Mouse (Mus musculus): ENCODE measurements around the gene Mrpl4.
"Not testable (repeated sequence)": the region's sequence is repeated elsewhere in the genome, so short reads cannot be mapped to it uniquely, and the experiment has no call there.

Mrpl4 gene

GRCm38 (mm10) chr9:20986952-20987686 is 15.4 kb upstream of the Mrpl4 start:
- DNase-seq (ENCODE audit: low spot score), result no peak

GRCm38 (mm10) chr9:20987953-20988352 is 14.6 kb upstream of the Mrpl4 start:
- no peak for DNase-seq (ENCODE audit: low spot score)

GRCm38 (mm10) chr9:20990861-20991260 is 11.7 kb upstream of the Mrpl4 start:
- DNase-seq (ENCODE audit: low spot score), result no peak

- no peak for DNase-seq (ENCODE audit: low spot score)
Observed at GRCm38 (mm10) chr9:20991587-20991986, 11.0 kb upstream of the Mrpl4 start.

- no peak for DNase-seq (ENCODE audit: low spot score)
Observed at GRCm38 (mm10) chr9:20993165-20993898, 9.2 kb upstream of the Mrpl4 start.

GRCm38 (mm10) chr9:20995069-20995468 is 7.5 kb upstream of the Mrpl4 start:
- no peak for DNase-seq (ENCODE audit: low spot score)

- DNase-seq (ENCODE audit: low spot score), result no peak
Observed at GRCm38 (mm10) chr9:20997065-20997464, 5.5 kb upstream of the Mrpl4 start.

GRCm38 (mm10) chr9:20998337-20998736 is 4.2 kb upstream of the Mrpl4 start:
- DNase-seq (ENCODE audit: low spot score), result not testable (repeated sequence)

GRCm38 (mm10) chr9:21000811-21001210 is 1.7 kb upstream of the Mrpl4 start:
- no peak for DNase-seq (ENCODE audit: low spot score)

- no peak for DNase-seq (ENCODE audit: low spot score)
Observed at GRCm38 (mm10) chr9:21001651-21002200, 812 bp upstream of the Mrpl4 start.

- DNase-seq (ENCODE audit: low spot score), result no peak
Observed at GRCm38 (mm10) chr9:21002270-21002626, 290 bp upstream of the Mrpl4 start.

GRCm38 (mm10) chr9:21007313-21007952 is 4.9 kb downstream of the Mrpl4 start:
- DNase-seq (ENCODE audit: low spot score), result no peak

GRCm38 (mm10) chr9:21008007-21008406 is 5.5 kb downstream of the Mrpl4 start:
- DNase-seq (ENCODE audit: low spot score), result no peak

GRCm38 (mm10) chr9:21010362-21010761 is 7.8 kb downstream of the Mrpl4 start:
- no peak for DNase-seq (ENCODE audit: low spot score)

GRCm38 (mm10) chr9:21010939-21011541 is 8.5 kb downstream of the Mrpl4 start:
- DNase-seq (ENCODE audit: low spot score), result not testable (repeated sequence)

- DNase-seq (ENCODE audit: low spot score), result no peak
Observed at GRCm38 (mm10) chr9:21011846-21012312, 9.3 kb downstream of the Mrpl4 start.

- DNase-seq (ENCODE audit: low spot score), result no peak
Observed at GRCm38 (mm10) chr9:21012368-21012767, 9.8 kb downstream of the Mrpl4 start.

GRCm38 (mm10) chr9:21014691-21015570 is 12.4 kb downstream of the Mrpl4 start:
- DNase-seq (ENCODE audit: low spot score), result no peak

GRCm38 (mm10) chr9:21015571-21016130 is 13.1 kb downstream of the Mrpl4 start, which contains the start of gene Icam1:
Icam1 (plus strand) TSS chr9:21015985.
- DNase-seq (ENCODE audit: low spot score), result no peak

GRCm38 (mm10) chr9:21016331-21017176 is 14.0 kb downstream of the Mrpl4 start:
- DNase-seq (ENCODE audit: low spot score), result no peak

Data from left cerebral cortex, adult 11 months (tissue).